Mouse (Mus musculus) adrenal gland, postnatal 10 days (tissue): Measurements from ENCODE around the gene Cfap161. TPM values are rescaled to one million over a fixed set of nuclear protein-coding genes. Genes with fewer than 3 reads are reported as not detected.

Experiments used
- DNase-seq: peaks from one replicate; pipeline ENCODE4 v3.0.0; 2021; ENCODE audit warnings: mixed read lengths
- long read RNA-seq, 2 experiments: library from polyadenylated mRNA; stranded (forward); transcript quantifications; one replicate each; pipeline ENCODE4 v2.0.0; 2021
- total RNA-seq, 2 experiments: library from RNA; stranded (reverse); gene quantifications; 2 replicates each; pipeline ENCODE4 v1.2.3; 2021

The Cfap161 gene
- total RNA-seq, result under 1 TPM in 1 of 2 experiments, not detected in 1; 0.33 TPM
- long read RNA-seq, experiment 1, result 0 reads
- long read RNA-seq, experiment 2, result 0 reads

GRCm38 (mm10) chr7:83794705-83795104, at the start of gene Cfap161:
Gene Cfap161 (minus strand): TSS chr7:83794880.
- peak; percentile 62 for DNase-seq

GRCm38 (mm10) chr7:83842486-83843259, 48.0 kb upstream of the Cfap161 start:
- no peak for DNase-seq

- no peak for DNase-seq
These were observed 45.4 kb upstream of the Cfap161 start for GRCm38 (mm10) chr7:83840076-83840475.

GRCm38 (mm10) chr7:83838525-83839224, 44.0 kb upstream of the Cfap161 start:
- DNase-seq, result no peak

GRCm38 (mm10) chr7:83829355-83829754, 34.7 kb upstream of the Cfap161 start:
- no peak for DNase-seq

GRCm38 (mm10) chr7:83827402-83828076, 32.9 kb upstream of the Cfap161 start:
- no peak for DNase-seq

GRCm38 (mm10) chr7:83826808-83827207, 32.1 kb upstream of the Cfap161 start:
- no peak for DNase-seq

GRCm38 (mm10) chr7:83821951-83822350, 27.3 kb upstream of the Cfap161 start:
- DNase-seq, result no peak

GRCm38 (mm10) chr7:83816886-83817285, 22.2 kb upstream of the Cfap161 start:
- no peak for DNase-seq

GRCm38 (mm10) chr7:83815646-83816045, 21.0 kb upstream of the Cfap161 start:
- DNase-seq, result no peak

GRCm38 (mm10) chr7:83813993-83814392, 19.3 kb upstream of the Cfap161 start:
- DNase-seq, result peak; percentile 53

GRCm38 (mm10) chr7:83813465-83813864, 18.8 kb upstream of the Cfap161 start:
- no peak for DNase-seq

- DNase-seq, result no peak
These were observed 18.3 kb upstream of the Cfap161 start for GRCm38 (mm10) chr7:83813016-83813415.

GRCm38 (mm10) chr7:83812581-83812980, 17.9 kb upstream of the Cfap161 start:
- no peak for DNase-seq

GRCm38 (mm10) chr7:83811916-83812315, 17.2 kb upstream of the Cfap161 start:
- peak; percentile 20 for DNase-seq

- DNase-seq, result no peak
These were observed 16.8 kb upstream of the Cfap161 start for GRCm38 (mm10) chr7:83811461-83811860.

GRCm38 (mm10) chr7:83810141-83811100, 15.7 kb upstream of the Cfap161 start:
- peak; percentile 36 for DNase-seq

GRCm38 (mm10) chr7:83809715-83810114, 15.0 kb upstream of the Cfap161 start:
- no peak for DNase-seq

GRCm38 (mm10) chr7:83809060-83809459, 14.4 kb upstream of the Cfap161 start:
- DNase-seq, result peak; percentile 33

- no peak for DNase-seq
These were observed 12.3 kb upstream of the Cfap161 start for GRCm38 (mm10) chr7:83806934-83807333.

GRCm38 (mm10) chr7:83803777-83804176, 9.1 kb upstream of the Cfap161 start:
- no peak for DNase-seq

- DNase-seq, result no peak
These were observed 7.8 kb upstream of the Cfap161 start for GRCm38 (mm10) chr7:83802509-83802908.
